Mouse (Mus musculus): ENCODE measurements around the gene Upk3b. TPM values are rescaled to one million over a fixed set of nuclear protein-coding genes. Genes with fewer than 3 reads are reported as not detected.

Gene Upk3b
- not detected in 2 replicates for polyA plus RNA-seq (2014; fragmentation: Nextera tagmentation; extraction: Ambion mirVana)

DNA sequence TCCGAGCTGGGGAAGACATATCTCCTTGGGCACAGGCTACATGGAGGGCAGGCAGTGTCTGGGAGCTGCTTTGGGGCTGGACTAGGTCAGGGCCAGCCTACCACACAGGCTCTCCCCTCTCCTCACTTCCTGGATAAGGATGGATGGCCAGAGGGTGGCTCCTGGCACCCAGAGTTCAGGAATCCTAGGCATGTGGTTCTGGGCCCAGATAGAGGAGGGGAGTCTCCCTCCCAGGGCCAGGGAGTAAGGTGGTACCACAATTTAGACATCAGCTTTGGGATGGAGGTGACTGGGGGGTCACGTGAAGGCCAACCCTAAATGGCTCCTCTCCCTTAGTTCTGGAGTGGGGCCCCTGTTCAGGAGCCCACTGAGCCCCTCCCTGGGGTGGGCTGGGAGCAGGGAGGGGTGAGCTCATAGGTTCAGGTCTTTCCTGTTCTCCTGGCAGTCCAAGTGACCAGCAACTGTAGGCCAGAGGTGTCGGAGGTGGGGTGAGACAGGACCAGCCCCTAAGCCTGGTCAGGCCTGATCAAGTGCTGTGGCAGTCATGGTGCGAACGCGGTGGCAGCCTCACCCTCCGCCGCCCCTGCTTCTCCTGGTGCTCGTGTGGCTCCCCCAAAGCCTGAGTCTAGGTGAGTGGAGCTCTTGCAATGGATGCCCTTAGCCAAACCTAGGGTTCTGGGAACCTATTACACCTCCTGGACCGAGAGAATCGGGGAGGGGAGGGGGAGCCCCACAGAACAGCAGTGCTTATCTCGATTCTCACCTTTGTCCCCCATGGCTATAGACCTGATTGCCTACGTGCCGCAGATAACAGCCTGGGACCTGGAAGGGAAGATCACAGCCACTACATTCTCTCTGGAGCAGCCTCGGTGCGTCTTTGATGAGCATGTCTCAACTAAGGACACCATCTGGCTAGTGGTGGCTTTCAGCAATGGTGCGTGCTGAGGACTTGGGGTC, at the start of gene Upk3b:
Gene Upk3b, plus strand, starts transcription at position 239 of the 957 bp plus-strand sequence.
- whole genome bisulfite sequencing: 88% methylated on average over 17 of the region's 17 CpGs
- no peaks in the 10 kb centered on the region for H3K9me3 ChIP-seq (ENCODE audit: control insufficient read depth, low read length)
- DNase-seq (ENCODE audit: low spot score): no peak

GRCm38 (mm10) chr5:135990601-135991000, 47.7 kb upstream of the Upk3b start:
- 68% methylated on average over 5 of the region's 5 CpGs for WGBS
- DNase-seq (ENCODE audit: low spot score) (no peak), ATAC-seq (ENCODE audit: low FRiP score) (no peak)
- no peak overlapping the region for H3K4me3 ChIP-seq (replicated peaks; ENCODE audit: low read length)
- no peak overlapping the region for H3K27ac ChIP-seq
- H3K27me3 ChIP-seq (ENCODE audit: control insufficient read depth, insufficient read depth, low read length): no peaks in the 10 kb centered on the region
- H3K9ac ChIP-seq: no peak overlapping the region
- no peak overlapping the region for H3K4me2 ChIP-seq (replicated peaks)
- peaks cover 4% of the 10 kb centered on the region for H3K4me1 ChIP-seq (replicated peaks; ENCODE audit: control insufficient read depth, insufficient read depth, low read length)
- H3K36me3 ChIP-seq (replicated peaks; ENCODE audit: control insufficient read depth, insufficient read depth): no peaks in the 10 kb centered on the region
- H3K9me3 ChIP-seq (ENCODE audit: control insufficient read depth, low read length): no peaks in the 10 kb centered on the region

More for the DNA sequence above, at the start of gene Upk3b:
- Histone ChIP-seq H3K4me2 (replicated peaks) (no peak within 1 kb of the TSS), H3K27ac (no peak within 1 kb of the TSS), H3K4me1 (replicated peaks; ENCODE audit: control insufficient read depth, insufficient read depth, low read length) (no peaks in the 10 kb centered on the region), H3K4me3 (replicated peaks; ENCODE audit: low read length) (no peak within 1 kb of the TSS), H3K36me3 (replicated peaks; ENCODE audit: control insufficient read depth, insufficient read depth) (no peaks in the 10 kb centered on the region), H3K27me3 (ENCODE audit: control insufficient read depth, insufficient read depth, low read length) (no peaks in the 10 kb centered on the region), H3K9ac (no peak within 1 kb of the TSS)
- ATAC-seq (ENCODE audit: low FRiP score): no peak

- Histone ChIP-seq H3K27me3 (ENCODE audit: control insufficient read depth, insufficient read depth, low read length) (no peaks in the 10 kb centered on the region), H3K27ac (no peak overlapping the region), H3K36me3 (replicated peaks; ENCODE audit: control insufficient read depth, insufficient read depth) (peaks cover 21% of the 10 kb centered on the region), H3K9ac (no peak overlapping the region), H3K4me1 (replicated peaks; ENCODE audit: control insufficient read depth, insufficient read depth, low read length) (peaks cover 6% of the 10 kb centered on the region), H3K9me3 (ENCODE audit: control insufficient read depth, low read length) (no peaks in the 10 kb centered on the region), H3K4me3 (replicated peaks; ENCODE audit: low read length) (no peak overlapping the region), H3K4me2 (replicated peaks) (no peak overlapping the region)
- ATAC-seq (ENCODE audit: low FRiP score): no peak
- DNase-seq (ENCODE audit: low spot score): no peak
- 60% methylated on average over 5 of the region's 5 CpGs for WGBS
These were observed 44.8 kb upstream of the Upk3b start for GRCm38 (mm10) chr5:135993381-135993965.

- 61% methylated on average over 8 of the region's 8 CpGs for WGBS
- H3K27ac ChIP-seq: no peak overlapping the region
- DNase-seq (ENCODE audit: low spot score): no peak
- no peak overlapping the region for H3K9ac ChIP-seq
- peak overlapping the region; percentile 83 for H3K4me3 ChIP-seq (replicated peaks; ENCODE audit: low read length)
- H3K27me3 ChIP-seq (ENCODE audit: control insufficient read depth, insufficient read depth, low read length): no peaks in the 10 kb centered on the region
- peak overlapping the region; percentile 85; the same call in 1 of the 2 replicates for H3K4me2 ChIP-seq (replicated peaks)
- no peaks in the 10 kb centered on the region for H3K9me3 ChIP-seq (ENCODE audit: control insufficient read depth, low read length)
- ATAC-seq (ENCODE audit: low FRiP score): peak; percentile 3; the same call in 1 of the 2 replicates
- H3K36me3 ChIP-seq (replicated peaks; ENCODE audit: control insufficient read depth, insufficient read depth): peaks cover 28% of the 10 kb centered on the region
- peaks cover 6% of the 10 kb centered on the region for H3K4me1 ChIP-seq (replicated peaks; ENCODE audit: control insufficient read depth, insufficient read depth, low read length)
These were observed 44.0 kb upstream of the Upk3b start for GRCm38 (mm10) chr5:135994335-135994724.

DNA sequence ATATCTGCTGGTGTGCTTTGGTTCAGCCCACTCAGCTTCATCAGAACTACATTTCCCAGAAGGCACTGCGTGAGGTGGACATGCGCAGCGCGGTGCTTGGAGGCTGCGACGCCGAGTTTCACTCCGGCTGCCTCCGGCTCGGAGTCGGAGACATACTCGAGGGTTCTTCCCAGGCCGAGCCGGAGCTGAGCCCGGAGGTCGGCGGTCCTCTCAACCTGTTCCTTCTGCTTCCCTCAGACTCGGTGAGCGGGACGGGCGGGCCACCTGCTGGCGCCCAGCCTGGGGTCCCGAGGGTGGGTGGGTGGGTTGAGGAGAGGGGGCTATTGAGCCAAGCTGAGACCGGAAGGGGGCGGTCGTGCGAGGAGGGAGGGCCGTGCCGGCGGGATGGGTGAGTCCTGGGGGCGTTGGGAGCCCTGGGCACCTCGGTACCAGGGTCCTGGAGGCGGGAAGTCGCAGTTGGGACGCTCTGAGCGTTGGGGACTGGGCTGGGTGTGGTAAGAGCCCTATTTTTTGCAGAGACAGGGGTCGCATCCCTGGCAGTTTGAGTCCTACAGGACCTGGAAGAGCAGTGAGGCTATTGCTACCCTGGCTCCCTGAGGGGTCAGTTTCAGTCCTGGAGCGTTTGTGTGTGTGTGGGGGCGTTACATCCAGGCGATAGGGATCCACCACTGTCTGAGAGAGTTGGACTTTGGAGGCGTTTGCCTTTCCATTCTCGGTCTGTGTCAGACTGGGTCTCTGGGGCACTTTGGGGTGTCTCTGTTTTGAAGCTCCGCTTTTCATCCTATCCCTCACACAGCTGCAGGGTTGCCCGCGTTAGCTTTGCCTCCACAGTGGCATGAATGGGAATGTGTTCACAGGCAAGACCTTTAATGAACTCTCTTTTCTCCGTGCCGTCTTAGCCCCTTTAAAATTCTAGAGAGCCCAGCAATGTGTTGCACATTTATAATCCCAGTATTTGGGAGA, 43.3 kb upstream of the Upk3b start, which contains the start of gene Dtx2:
Gene Dtx2, plus strand, starts transcription at position 76 of the 963 bp plus-strand sequence.
- Histone ChIP-seq H3K36me3 (replicated peaks; ENCODE audit: control insufficient read depth, insufficient read depth) (peaks cover 33% of the 10 kb centered on the region), H3K4me1 (replicated peaks; ENCODE audit: control insufficient read depth, insufficient read depth, low read length) (peaks cover 6% of the 10 kb centered on the region), H3K27me3 (ENCODE audit: control insufficient read depth, insufficient read depth, low read length) (no peaks in the 10 kb centered on the region), H3K9ac (peak within 1 kb of the TSS; percentile 89), H3K4me3 (replicated peaks; ENCODE audit: low read length) (peak within 1 kb of the TSS; percentile 83), H3K9me3 (ENCODE audit: control insufficient read depth, low read length) (no peaks in the 10 kb centered on the region), H3K27ac (peak within 1 kb of the TSS; percentile 86), H3K4me2 (replicated peaks) (peak within 1 kb of the TSS; percentile 85)
- DNase-seq (ENCODE audit: low spot score): peak; percentile 97
- WGBS: under 1% methylated on average over 47 of the region's 47 CpGs
- peak; percentile 94 for ATAC-seq (ENCODE audit: low FRiP score)

- Histone ChIP-seq H3K4me1 (replicated peaks; ENCODE audit: control insufficient read depth, insufficient read depth, low read length) (peaks cover 6% of the 10 kb centered on the region), H3K9me3 (ENCODE audit: control insufficient read depth, low read length) (no peaks in the 10 kb centered on the region), H3K4me2 (replicated peaks) (peak overlapping the region; percentile 85; the same call in 1 of the 2 replicates), H3K9ac (no peak overlapping the region; the same call in 1 of the 2 replicates), H3K27me3 (ENCODE audit: control insufficient read depth, insufficient read depth, low read length) (no peaks in the 10 kb centered on the region), H3K27ac (no peak overlapping the region), H3K36me3 (replicated peaks; ENCODE audit: control insufficient read depth, insufficient read depth) (peaks cover 34% of the 10 kb centered on the region), H3K4me3 (replicated peaks; ENCODE audit: low read length) (no peak overlapping the region)
- DNase-seq (ENCODE audit: low spot score) (no peak), ATAC-seq (ENCODE audit: low FRiP score) (no peak)
- 91% methylated on average over 8 of the region's 8 CpGs for WGBS
These were observed 42.1 kb upstream of the Upk3b start for GRCm38 (mm10) chr5:135996162-135996561.

- H3K9me3 ChIP-seq (ENCODE audit: control insufficient read depth, low read length): no peaks in the 10 kb centered on the region
- DNase-seq (ENCODE audit: low spot score) (no peak), ATAC-seq (ENCODE audit: low FRiP score) (no peak)
- 93% methylated on average over 6 of the region's 6 CpGs for WGBS
- no peaks in the 10 kb centered on the region for H3K4me1 ChIP-seq (replicated peaks; ENCODE audit: control insufficient read depth, insufficient read depth, low read length)
- H3K4me2 ChIP-seq (replicated peaks): no peak overlapping the region
- H3K9ac ChIP-seq: no peak overlapping the region
- H3K4me3 ChIP-seq (replicated peaks; ENCODE audit: low read length): no peak overlapping the region
- no peaks in the 10 kb centered on the region for H3K27me3 ChIP-seq (ENCODE audit: control insufficient read depth, insufficient read depth, low read length)
- H3K36me3 ChIP-seq (replicated peaks; ENCODE audit: control insufficient read depth, insufficient read depth): peaks cover 39% of the 10 kb centered on the region
- H3K27ac ChIP-seq: no peak overlapping the region
These were observed 37.1 kb upstream of the Upk3b start for GRCm38 (mm10) chr5:136001222-136001621.

- H3K27me3 ChIP-seq (ENCODE audit: control insufficient read depth, insufficient read depth, low read length): no peaks in the 10 kb centered on the region
- H3K9me3 ChIP-seq (ENCODE audit: control insufficient read depth, low read length): no peaks in the 10 kb centered on the region
- WGBS: 75% methylated on average over 2 of the region's 2 CpGs
- no peak overlapping the region for H3K27ac ChIP-seq
- DNase-seq (ENCODE audit: low spot score): no peak
- no peak for ATAC-seq (ENCODE audit: low FRiP score)
- H3K4me2 ChIP-seq (replicated peaks): no peak overlapping the region
- no peak overlapping the region for H3K4me3 ChIP-seq (replicated peaks; ENCODE audit: low read length)
- no peak overlapping the region for H3K9ac ChIP-seq
- peaks cover 30% of the 10 kb centered on the region for H3K36me3 ChIP-seq (replicated peaks; ENCODE audit: control insufficient read depth, insufficient read depth)
- no peaks in the 10 kb centered on the region for H3K4me1 ChIP-seq (replicated peaks; ENCODE audit: control insufficient read depth, insufficient read depth, low read length)
These were observed 36.0 kb upstream of the Upk3b start for GRCm38 (mm10) chr5:136002325-136002724.
